Mouse (Mus musculus): Measurements from ENCODE around the gene Mthfd1. TPM values are rescaled to one million over a fixed set of nuclear protein-coding genes. Genes with fewer than 3 reads are reported as not detected.

Gene Mthfd1
- polyA plus RNA-seq, 1 experiment from 2014 or later = 76.6 TPM

GRCm38 (mm10) chr12:76362303-76362676, 107.2 kb downstream of the Mthfd1 start:
- H3K27ac ChIP-seq = 0 out of 2 replicates have a peak overlapping the region, but pooled peaks have one; percentile 17
- H3K4me1 ChIP-seq = peaks cover 13% of the 10 kb centered on the region
- no peak overlapping the region for H3K9ac ChIP-seq
- no peaks in the 10 kb centered on the region for H3K9me3 ChIP-seq
- H3K4me2 ChIP-seq (replicated peaks) = no peak overlapping the region
- WGBS = 88% methylated on average over 9 of the region's 9 CpGs
- no peaks in the 10 kb centered on the region for H3K36me3 ChIP-seq
- no peak overlapping the region for H3K4me3 ChIP-seq
- no peak for ATAC-seq (ENCODE audit: insufficient number of reproducible peaks, insufficient read depth, low FRiP score, low TSS enrichment)
- H3K27me3 ChIP-seq = no peaks in the 10 kb centered on the region

- Histone ChIP-seq H3K9ac (no peak overlapping the region), H3K4me2 (replicated peaks) (no peak overlapping the region), H3K36me3 (no peaks in the 10 kb centered on the region), H3K4me3 (no peak overlapping the region), H3K27ac (no peak overlapping the region), H3K27me3 (no peaks in the 10 kb centered on the region), H3K4me1 (peaks cover 25% of the 10 kb centered on the region), H3K9me3 (no peaks in the 10 kb centered on the region)
- ATAC-seq (ENCODE audit: insufficient number of reproducible peaks, insufficient read depth, low FRiP score, low TSS enrichment) = no peak
- WGBS = 87% methylated on average over 3 of the region's 3 CpGs
These were observed 111.2 kb downstream of the Mthfd1 start for GRCm38 (mm10) chr12:76366276-76366675.

GRCm38 (mm10) chr12:76367096-76367995, 112.2 kb downstream of the Mthfd1 start:
- H3K9me3 ChIP-seq = no peaks in the 10 kb centered on the region
- no peak for ATAC-seq (ENCODE audit: insufficient number of reproducible peaks, insufficient read depth, low FRiP score, low TSS enrichment)
- peak overlapping the region; percentile 81 for H3K4me2 ChIP-seq (replicated peaks)
- H3K27me3 ChIP-seq = no peaks in the 10 kb centered on the region
- no peak overlapping the region for H3K9ac ChIP-seq
- 0 out of 2 replicates have a peak overlapping the region, but pooled peaks have one; percentile 8 for H3K27ac ChIP-seq
- 23% methylated on average over 14 of the region's 14 CpGs for WGBS
- peak overlapping the region; percentile 75; the same call in 1 of the 2 replicates for H3K4me3 ChIP-seq
- no peaks in the 10 kb centered on the region for H3K36me3 ChIP-seq
- H3K4me1 ChIP-seq = peaks cover 35% of the 10 kb centered on the region

- H3K9ac ChIP-seq = peak overlapping the region; percentile 97
- 13% methylated on average over 9 of the region's 9 CpGs for WGBS
- no peaks in the 10 kb centered on the region for H3K36me3 ChIP-seq
- ATAC-seq (ENCODE audit: insufficient number of reproducible peaks, insufficient read depth, low FRiP score, low TSS enrichment) = no peak
- H3K4me3 ChIP-seq = peak overlapping the region; percentile 75
- H3K27ac ChIP-seq = peak overlapping the region; percentile 100
- no peaks in the 10 kb centered on the region for H3K9me3 ChIP-seq
- no peaks in the 10 kb centered on the region for H3K27me3 ChIP-seq
- H3K4me1 ChIP-seq = peaks cover 42% of the 10 kb centered on the region
- H3K4me2 ChIP-seq (replicated peaks) = peak overlapping the region; percentile 81
These were observed 113.2 kb downstream of the Mthfd1 start for GRCm38 (mm10) chr12:76368201-76368789.

GRCm38 (mm10) chr12:76368790-76369205, 113.7 kb downstream of the Mthfd1 start:
- peak overlapping the region; percentile 97 for H3K9ac ChIP-seq
- peak; percentile 9 for ATAC-seq (ENCODE audit: insufficient number of reproducible peaks, insufficient read depth, low FRiP score, low TSS enrichment)
- under 1% methylated on average over 26 of the region's 26 CpGs for WGBS
- H3K27ac ChIP-seq = peak overlapping the region; percentile 100
- no peaks in the 10 kb centered on the region for H3K36me3 ChIP-seq
- H3K27me3 ChIP-seq = no peaks in the 10 kb centered on the region
- H3K4me1 ChIP-seq = peaks cover 42% of the 10 kb centered on the region
- no peaks in the 10 kb centered on the region for H3K9me3 ChIP-seq
- peak overlapping the region; percentile 81 for H3K4me2 ChIP-seq (replicated peaks)
- H3K4me3 ChIP-seq = peak overlapping the region; percentile 75

Other genes with a start within 250 kb of the Mthfd1 start
- 0.64 and 0.80 TPM in 2 replicates for gene Esr2, start 78.0 kb upstream of the Mthfd1 start, polyA plus RNA-seq (2016; fragmentation: Nextera tagmentation; extraction: Ambion mirVana)
- gene Tex21, start 8.6 kb upstream of the Mthfd1 start, polyA plus RNA-seq (2016; fragmentation: Nextera tagmentation; extraction: Ambion mirVana) = not detected in 2 replicates
- 1.9 and 2.3 TPM in 2 replicates for gene Akap5, start 69.6 kb downstream of the Mthfd1 start, polyA plus RNA-seq (2016; fragmentation: Nextera tagmentation; extraction: Ambion mirVana)
- 20.6 and 22.4 TPM in 2 replicates for gene Zbtb25, start 114.3 kb downstream of the Mthfd1 start, polyA plus RNA-seq (2016; fragmentation: Nextera tagmentation; extraction: Ambion mirVana)
- 11.0 and 11.7 TPM in 2 replicates for gene Zbtb1, start 115.0 kb downstream of the Mthfd1 start, polyA plus RNA-seq (2016; fragmentation: Nextera tagmentation; extraction: Ambion mirVana)
- gene Hspa2, start 148.9 kb downstream of the Mthfd1 start, polyA plus RNA-seq (2016; fragmentation: Nextera tagmentation; extraction: Ambion mirVana) = 4.4 and 5.6 TPM in 2 replicates
- 2.0 and 2.1 TPM in 2 replicates for gene Ppp1r36, start 162.2 kb downstream of the Mthfd1 start, polyA plus RNA-seq (2016; fragmentation: Nextera tagmentation; extraction: Ambion mirVana)

All from embryonic facial prominence, embryonic 12.5 days (tissue).